Mouse (Mus musculus) telencephalon, adult 2 months (tissue): ENCODE measurements around the gene Gm11060.

ENCODE experiments used
- DNase-seq: peaks from one replicate; pipeline ENCODE4 v3.0.0-alpha.2; 2011; ENCODE audit warnings: low read depth, low spot score

Gene Gm11060

GRCm38 (mm10) chr2:105117669-105118068, 25.9 kb downstream of the Gm11060 start:
- no peak for DNase-seq

GRCm38 (mm10) chr2:105122216-105122615, 30.4 kb downstream of the Gm11060 start:
- no peak for DNase-seq

DNA sequence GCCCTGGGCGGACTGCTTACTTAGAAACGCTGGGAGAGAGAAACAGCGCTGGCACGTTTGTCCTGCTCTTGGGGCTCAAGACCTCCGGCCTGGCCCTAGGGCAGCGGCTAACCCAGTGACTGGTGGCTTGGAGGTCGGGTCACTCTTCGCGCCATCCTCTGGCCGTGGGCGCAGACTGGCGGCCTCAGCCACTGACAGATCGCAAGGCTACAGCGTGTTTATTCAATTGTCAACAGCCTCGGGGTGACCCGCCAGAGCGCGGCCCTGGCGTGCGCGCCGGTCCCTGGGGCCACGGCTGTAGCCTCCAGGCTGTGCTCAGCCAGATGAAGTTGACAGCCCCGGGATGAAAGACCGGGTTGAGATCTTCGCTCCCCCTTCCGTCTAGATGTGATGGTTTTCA, 31.1 kb downstream of the Gm11060 start:
- no peak for DNase-seq

DNA sequence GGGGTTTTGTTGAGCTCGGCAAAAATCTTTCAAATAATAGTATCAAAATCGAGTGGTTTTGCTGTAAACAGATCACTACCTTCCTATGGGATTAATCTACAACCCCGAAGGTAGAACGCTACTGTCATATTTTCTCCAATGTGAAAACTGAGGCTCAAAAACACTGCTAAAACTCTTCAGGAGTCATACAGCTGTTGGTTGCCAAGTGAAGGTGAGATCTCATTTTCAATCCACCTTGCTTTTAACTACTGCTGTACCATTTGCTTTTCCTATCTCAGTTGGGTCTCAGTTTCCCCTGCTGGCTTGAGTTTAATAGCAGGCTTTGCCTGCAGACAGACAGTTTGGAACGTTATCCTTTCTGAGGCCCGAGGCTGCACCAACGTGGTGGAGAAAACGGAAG, 31.6 kb downstream of the Gm11060 start:
- no peak for DNase-seq

- no peak for DNase-seq
Measured at GRCm38 (mm10) chr2:105123881-105124280, 32.1 kb downstream of the Gm11060 start.

DNA sequence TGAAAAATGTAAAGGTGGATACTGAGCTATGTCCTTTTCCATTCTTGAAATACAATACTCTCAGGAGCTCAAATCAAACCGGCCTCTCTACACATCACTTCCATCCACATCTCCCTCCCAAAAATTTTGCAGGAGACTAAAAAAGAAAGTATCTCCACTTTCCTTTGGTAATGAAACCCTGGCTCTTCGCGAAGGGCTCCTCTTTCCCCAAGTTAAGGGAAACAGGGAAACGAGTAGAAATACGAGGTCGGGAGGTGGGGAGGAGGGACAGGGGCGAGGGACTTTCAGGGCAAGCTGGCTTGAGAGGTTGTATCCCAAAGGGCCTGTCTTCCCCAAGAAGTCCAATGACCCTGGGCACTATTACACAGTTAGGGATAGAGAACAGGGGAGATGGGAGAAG, 32.6 kb downstream of the Gm11060 start:
- DNase-seq: no peak

DNA sequence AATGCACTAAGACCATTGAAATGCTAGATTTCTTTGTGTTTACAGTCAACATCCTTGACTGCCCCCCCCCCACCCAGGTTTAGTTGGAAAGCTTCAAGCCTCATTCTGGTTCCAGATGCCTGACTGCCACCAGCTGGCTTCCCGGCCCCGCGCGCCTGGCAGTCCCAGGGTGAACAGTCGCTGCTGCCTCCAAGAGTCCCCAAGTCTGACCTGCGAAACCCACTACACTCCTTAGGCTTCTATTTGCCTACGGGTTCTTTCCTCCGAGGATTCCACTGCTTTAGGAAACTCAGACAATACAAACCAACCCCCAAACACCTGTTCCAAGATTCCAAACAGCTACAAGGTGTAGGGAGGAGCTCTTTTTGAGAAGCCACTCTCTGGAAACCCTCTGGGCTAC, 33.4 kb downstream of the Gm11060 start:
- DNase-seq: no peak

DNA sequence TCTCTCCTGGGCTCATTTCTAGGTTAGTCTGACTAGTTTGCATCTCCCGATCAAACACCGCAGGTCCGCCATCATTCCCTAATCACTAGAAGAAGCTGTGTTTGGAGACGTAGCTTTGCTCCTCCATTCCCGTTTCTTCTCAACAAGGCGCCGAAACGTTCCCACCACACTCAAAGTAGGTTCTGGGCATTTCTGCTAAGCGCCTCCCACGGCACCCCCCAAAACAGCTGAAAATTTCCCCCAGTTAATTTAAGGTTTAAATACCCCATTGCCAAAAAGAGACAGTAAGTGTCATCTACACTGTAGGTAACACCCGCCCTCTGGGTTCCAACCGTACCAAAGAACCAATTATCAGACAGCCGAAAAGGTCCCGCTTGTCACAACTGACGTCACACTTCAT, 33.8 kb downstream of the Gm11060 start:
- no peak for DNase-seq

DNA sequence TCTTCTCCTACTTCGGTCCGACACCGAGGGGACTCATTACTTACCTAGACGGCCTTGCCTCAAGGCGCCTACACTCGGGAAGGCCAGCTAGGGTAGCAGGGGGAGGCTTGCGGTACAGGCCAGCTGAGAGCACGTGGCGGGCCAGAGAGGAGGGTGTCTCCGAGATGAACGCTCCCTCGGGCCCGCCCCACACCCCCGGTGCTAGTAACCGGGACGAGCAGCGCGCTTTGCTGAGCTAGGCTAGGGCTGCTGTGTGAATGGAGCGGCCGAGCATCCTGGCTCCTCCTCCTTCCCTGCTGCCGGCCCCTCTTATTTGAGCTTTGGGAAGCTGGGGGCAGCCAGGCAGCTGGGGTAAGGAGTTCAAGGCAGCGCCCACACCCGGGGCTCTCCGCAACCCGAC, 34.5 kb downstream of the Gm11060 start, which contains the start of gene Wt1:
Gene Wt1 (plus strand): TSS at position 251 of the 400 bp plus-strand sequence.
- DNase-seq: no peak

DNA sequence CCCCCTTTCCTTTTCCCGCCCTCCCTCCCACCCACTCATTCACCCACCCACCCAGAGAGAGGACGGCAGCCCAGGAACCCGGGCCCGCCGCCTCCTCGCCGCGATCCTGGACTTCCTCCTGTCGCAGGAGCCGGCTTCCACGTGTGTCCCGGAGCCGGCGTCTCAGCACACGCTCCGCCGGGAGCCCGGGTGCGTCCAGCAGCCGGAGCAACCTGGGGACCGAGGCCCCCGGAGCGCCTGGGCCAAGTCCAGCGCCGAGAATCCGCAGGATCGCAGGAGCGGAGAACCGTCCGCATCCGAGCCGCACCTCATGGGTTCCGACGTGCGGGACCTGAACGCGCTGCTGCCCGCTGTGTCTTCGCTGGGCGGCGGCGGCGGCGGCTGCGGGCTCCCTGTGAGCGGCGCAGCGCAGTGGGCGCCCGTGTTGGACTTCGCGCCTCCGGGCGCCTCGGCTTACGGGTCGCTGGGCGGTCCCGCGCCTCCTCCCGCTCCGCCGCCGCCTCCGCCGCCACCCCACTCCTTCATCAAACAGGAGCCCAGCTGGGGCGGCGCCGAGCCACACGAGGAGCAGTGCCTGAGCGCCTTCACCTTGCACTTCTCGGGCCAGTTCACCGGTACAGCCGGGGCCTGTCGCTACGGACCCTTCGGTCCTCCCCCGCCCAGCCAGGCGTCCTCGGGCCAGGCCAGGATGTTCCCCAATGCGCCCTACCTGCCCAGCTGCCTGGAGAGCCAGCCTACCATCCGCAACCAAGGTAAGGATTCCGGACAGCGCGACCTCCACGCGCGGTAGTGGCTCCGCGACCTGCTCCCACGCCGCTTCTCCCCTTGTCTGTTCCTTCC, 35.1 kb downstream of the Gm11060 start:
- no peak for DNase-seq

DNA sequence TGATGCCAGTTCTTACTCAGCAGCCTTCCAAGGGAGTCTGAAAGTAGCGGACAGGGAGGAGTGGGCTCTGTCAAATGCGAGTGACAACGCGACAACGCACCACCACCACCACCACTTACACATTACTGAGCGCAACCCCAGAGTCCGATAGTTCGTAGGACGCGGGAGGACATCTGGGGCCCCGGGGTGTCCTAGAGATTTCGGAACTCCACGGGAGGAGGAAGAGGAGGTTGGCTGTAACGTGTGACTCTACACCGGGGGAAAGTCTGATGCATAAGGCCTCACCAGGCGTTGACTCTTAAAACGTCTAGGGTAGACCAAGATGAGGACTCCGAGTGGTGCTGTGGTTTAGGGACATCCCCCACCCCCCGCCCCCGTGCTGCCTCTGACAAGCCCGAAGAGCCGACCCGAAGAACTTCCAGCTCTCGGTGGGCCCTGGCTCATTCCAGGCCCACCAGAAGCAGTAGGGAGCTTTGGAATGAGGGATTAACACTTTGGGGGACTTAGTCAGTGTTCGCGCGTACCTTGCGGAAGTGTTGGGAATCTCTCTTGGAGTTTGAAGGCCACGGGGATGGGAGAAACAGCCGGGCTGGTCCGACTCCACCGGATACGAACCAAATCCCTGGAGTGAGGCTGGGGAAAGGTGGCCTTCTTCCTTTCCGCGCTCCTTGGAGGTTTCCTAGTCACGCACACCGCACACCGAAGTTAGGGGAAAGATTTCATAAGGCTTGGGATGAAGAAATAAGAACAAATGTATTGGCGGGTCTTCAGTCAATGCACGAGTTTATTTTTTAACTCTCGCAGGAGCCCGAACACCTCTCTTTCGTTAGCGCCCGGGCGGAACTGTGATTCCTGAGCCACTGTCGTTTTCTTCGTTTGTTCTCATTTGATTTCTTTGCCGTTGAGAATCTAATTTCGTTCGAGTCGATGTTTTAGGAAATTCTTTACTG, 36.0 kb downstream of the Gm11060 start:
- DNase-seq: no peak

GRCm38 (mm10) chr2:105128564-105128963, 36.7 kb downstream of the Gm11060 start:
- DNase-seq: no peak

DNA sequence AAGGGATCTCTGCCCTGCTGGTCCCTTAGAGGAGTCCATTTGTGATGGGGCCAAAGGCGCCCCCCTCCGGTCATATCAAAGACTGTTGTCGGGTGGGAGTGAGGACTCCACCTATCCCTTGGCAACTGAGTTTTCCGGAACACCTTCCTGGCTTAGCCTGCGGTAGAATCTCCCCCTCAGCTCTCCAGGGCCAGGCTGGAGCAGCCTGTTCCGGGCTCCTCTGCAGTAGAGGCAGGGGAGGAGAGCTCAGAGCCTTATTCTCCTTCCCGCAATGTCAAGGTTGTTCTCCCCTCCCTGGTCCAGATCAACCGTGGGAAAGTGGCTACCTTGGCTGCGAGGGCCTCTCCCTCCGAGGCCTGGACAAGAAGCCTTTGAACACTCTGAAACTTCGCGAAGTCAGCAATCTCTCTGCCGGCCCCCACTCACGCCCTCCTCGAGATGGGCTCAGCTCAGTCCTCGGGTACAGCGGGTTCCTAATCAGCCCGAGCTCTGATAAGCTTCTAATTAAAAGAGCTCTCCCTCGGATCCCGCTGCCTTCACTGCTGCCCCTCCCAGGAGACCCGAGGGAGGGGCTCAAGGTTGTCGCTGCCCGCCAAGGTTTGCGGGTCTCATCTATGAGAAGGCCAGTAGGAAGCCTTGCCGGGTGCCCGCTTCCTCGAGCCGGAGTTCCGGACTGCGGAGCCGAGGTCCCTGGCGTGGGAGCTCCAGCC, 38.7 kb downstream of the Gm11060 start:
- DNase-seq: no peak

- no peak for DNase-seq
Measured at GRCm38 (mm10) chr2:105131061-105131810, 39.4 kb downstream of the Gm11060 start.

- DNase-seq: no peak
Measured at GRCm38 (mm10) chr2:105131811-105132100, 39.9 kb downstream of the Gm11060 start.

- no peak for DNase-seq
Measured at GRCm38 (mm10) chr2:105132300-105132699, 40.5 kb downstream of the Gm11060 start.

DNA sequence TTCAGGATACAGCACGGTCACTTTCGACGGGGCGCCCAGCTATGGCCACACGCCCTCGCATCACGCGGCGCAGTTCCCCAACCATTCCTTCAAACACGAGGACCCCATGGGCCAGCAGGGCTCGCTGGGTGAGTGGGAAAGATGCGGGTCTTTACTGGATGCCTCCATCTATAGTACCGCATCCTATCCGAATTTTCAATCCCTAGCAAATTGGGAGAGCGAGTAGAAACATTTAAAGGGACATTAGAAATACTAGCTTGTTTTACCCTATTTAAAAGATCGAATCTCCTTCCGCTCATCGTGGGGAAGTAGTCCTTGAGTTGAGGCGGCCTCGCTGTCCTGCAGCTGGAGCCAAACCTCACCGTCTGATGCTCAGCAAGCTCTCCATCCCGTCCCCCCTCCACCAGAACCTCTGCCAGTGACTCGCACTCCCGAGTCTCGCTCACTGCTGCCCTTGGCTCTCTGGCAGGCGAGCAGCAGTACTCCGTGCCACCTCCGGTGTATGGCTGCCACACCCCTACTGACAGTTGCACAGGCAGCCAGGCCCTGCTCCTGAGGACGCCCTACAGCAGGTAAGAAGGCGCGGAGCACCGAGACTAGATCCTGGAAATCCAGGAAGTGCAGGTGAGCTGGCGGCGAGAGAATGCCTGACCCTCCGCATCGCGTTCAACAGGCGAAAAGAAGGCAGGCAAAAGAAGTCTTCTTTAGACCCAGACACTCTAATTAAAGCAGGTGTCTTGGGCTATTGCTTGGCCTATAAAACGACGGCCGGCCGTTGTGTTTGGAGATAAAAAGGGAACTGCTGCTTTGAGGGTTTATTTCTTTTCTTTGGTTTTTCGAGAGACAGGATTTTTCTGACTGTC, 41.3 kb downstream of the Gm11060 start:
- no peak for DNase-seq

DNA sequence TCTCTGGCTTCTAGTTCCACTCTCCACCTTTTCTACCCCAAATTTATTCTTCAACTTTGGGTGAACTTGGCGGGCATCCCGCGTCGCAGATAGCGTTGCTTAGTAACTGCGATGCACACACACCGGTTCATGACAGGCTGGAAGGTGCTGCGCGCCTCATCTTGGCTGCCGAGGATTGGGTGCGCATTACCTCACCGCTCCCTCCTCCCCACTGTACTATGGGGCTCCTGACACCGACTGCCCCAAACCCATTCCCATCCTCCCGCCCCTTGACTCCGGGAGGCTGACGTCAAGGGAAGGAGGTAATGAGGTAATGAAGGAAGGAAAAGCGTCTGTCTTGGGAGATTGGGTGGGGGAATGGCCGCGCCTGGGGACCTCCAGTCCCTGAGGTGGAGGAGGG, 42.5 kb downstream of the Gm11060 start:
- no peak for DNase-seq

DNA sequence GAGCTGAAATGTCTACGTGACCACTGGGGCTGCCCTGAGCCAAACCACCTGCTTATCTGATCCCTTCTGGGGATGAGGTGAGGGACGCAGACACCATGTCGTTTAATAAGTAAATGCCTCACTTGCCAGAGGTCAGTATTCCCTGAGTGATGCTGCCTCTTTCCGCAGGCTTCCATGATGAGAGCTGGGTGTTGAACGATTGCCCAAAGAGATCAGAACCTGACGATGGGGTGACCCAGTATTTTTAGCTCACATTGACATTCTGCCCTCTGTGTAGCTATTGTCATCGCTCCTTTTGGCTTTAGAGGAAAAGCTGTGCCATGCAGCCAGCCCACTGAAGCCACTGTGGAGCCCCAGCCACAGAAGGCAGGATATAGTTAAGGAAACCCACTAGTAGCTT, 47.7 kb downstream of the Gm11060 start:
- DNase-seq: no peak

- no peak for DNase-seq
Measured at GRCm38 (mm10) chr2:105141371-105141770, 49.6 kb downstream of the Gm11060 start.
